Mouse (Mus musculus) liver, adult 2 months (tissue): Measurements from ENCODE around the gene Map2. TPM values are rescaled to one million over a fixed set of nuclear protein-coding genes. Genes with fewer than 3 reads are reported as not detected.

ENCODE experiments used
- DNase-seq: peaks from one replicate; pipeline ENCODE4 v3.0.0-alpha.2; 2011; ENCODE audit warnings: low read depth, low spot score; ENCODE audit errors: extremely low read depth
- H3K27ac ChIP-seq: fragments of 200-500 bp; replicated peaks from 2 replicates; pipeline ENCODE4 v1.5.1; 2012; ENCODE audit warnings: low read depth, mild to moderate bottlenecking, control low read depth, inconsistent platforms, low read length; ENCODE audit not compliant: insufficient read depth
- H3K27me3 ChIP-seq: fragments of 200-500 bp; 2 replicates; pipeline ENCODE4 v1.6.1; 2012; ENCODE audit warnings: mild to moderate bottlenecking, moderate library complexity, low read length, inconsistent platforms; ENCODE audit not compliant: control insufficient read depth, insufficient read depth
- H3K36me3 ChIP-seq: fragments of 200-500 bp; 2 replicates; pipeline ENCODE4 v1.6.1; 2012; ENCODE audit warnings: low read length, inconsistent platforms; ENCODE audit not compliant: control insufficient read depth, insufficient read depth
- H3K4me1 ChIP-seq: fragments of 200-500 bp; 2 replicates; pipeline ENCODE4 v1.6.1; 2011; ENCODE audit warnings: low read length; ENCODE audit not compliant: control insufficient read depth, insufficient read depth
- H3K4me3 ChIP-seq: fragments of 200-500 bp; 2 replicates; pipeline ENCODE4 v1.5.1; 2011; ENCODE audit warnings: low read depth, mild to moderate bottlenecking, control low read depth, low read length, moderate library complexity; ENCODE audit not compliant: insufficient read depth
- H3K79me2 ChIP-seq: fragments of 200-500 bp; 2 replicates; pipeline ENCODE4 v1.6.1; 2012; ENCODE audit warnings: inconsistent platforms, mild to moderate bottlenecking, low read length, moderate library complexity; ENCODE audit not compliant: control insufficient read depth, insufficient read depth
- H3K9ac ChIP-seq: fragments of 200-500 bp; 2 replicates; pipeline ENCODE4 v1.6.1; 2012; ENCODE audit warnings: low read depth, mild to moderate bottlenecking, control low read depth, inconsistent platforms, low read length
- CTCF ChIP-seq: fragments of 200-500 bp; IDR thresholded peaks from 2 replicates; pipeline ENCODE4 v1.5.1; 2011; ENCODE audit warnings: low read depth, low read length, control low read depth
- POLR2A ChIP-seq: fragments of 200-500 bp; IDR thresholded peaks from 2 replicates; pipeline ENCODE4 v1.6.1; 2011; ENCODE audit warnings: low read length, control low read depth; ENCODE audit not compliant: insufficient read depth; ENCODE audit errors: extremely low read depth
- WGBS: fragments of 180-500 bp; shearing (Covaris S2); methylation state at CpG from one replicate; pipeline ENCODE4 v1.1.7; 2018; 5-methylcytosine and 5-hydroxymethylcytosine counted together
- polyA plus RNA-seq: library from polyadenylated mRNA; depleted of rRNA; stranded (reverse); fragments of >200 nt; gene quantifications from 2 replicates; pipeline ENCODE4 v1.2.3, GENCODE M21; 2012
- total RNA-seq: library from RNA; depleted of rRNA; stranded (reverse); fragments of >200 nt; gene quantifications from 2 replicates; pipeline ENCODE4 v1.2.3, GENCODE M21; 2014

The Map2 gene
- total and polyA plus RNA-seq, 2 experiments: 0.45 to 1.0 TPM

- H3K4me1 ChIP-seq: no peaks in the 10 kb centered on the region
- H3K4me3 ChIP-seq: no peak overlapping the region
- H3K27me3 ChIP-seq: no peaks in the 10 kb centered on the region
- no peak overlapping the region for H3K27ac ChIP-seq
- TF ChIP-seq CTCF (no peak), POLR2A (no peak)
- no peak overlapping the region for H3K9ac ChIP-seq
- H3K79me2 ChIP-seq: no peaks in the 10 kb centered on the region
- WGBS: 85% methylated on average over 3 of the region's 3 CpGs
- no peak for DNase-seq
- H3K36me3 ChIP-seq: no peaks in the 10 kb centered on the region
Measured at GRCm38 (mm10) chr1:66150806-66151205, 24.3 kb upstream of the Map2 start.

- Histone ChIP-seq H3K27ac (no peak overlapping the region), H3K27me3 (no peaks in the 10 kb centered on the region), H3K79me2 (no peaks in the 10 kb centered on the region), H3K4me1 (no peaks in the 10 kb centered on the region), H3K4me3 (no peak overlapping the region), H3K36me3 (no peaks in the 10 kb centered on the region), H3K9ac (no peak overlapping the region)
- no peak for TF ChIP-seq CTCF
- TF ChIP-seq POLR2A: no peak
- DNase-seq: no peak
- 77% methylated on average over 2 of the region's 2 CpGs for WGBS
Measured at GRCm38 (mm10) chr1:66157135-66157534, 17.9 kb upstream of the Map2 start.

- TF ChIP-seq CTCF (no peak), POLR2A (no peak)
- Histone ChIP-seq H3K36me3 (no peaks in the 10 kb centered on the region), H3K4me3 (no peak overlapping the region), H3K9ac (no peak overlapping the region), H3K79me2 (no peaks in the 10 kb centered on the region), H3K27me3 (no peaks in the 10 kb centered on the region), H3K27ac (no peak overlapping the region), H3K4me1 (no peaks in the 10 kb centered on the region)
- no peak for DNase-seq
Measured at GRCm38 (mm10) chr1:66157589-66157988, 17.5 kb upstream of the Map2 start.

- Histone ChIP-seq H3K27ac (no peak overlapping the region), H3K4me3 (no peak overlapping the region), H3K27me3 (no peaks in the 10 kb centered on the region), H3K36me3 (no peaks in the 10 kb centered on the region), H3K4me1 (no peaks in the 10 kb centered on the region), H3K79me2 (no peaks in the 10 kb centered on the region), H3K9ac (no peak overlapping the region)
- no peak for TF ChIP-seq POLR2A
- no peak for TF ChIP-seq CTCF
- no peak for DNase-seq
- WGBS: 72% methylated on average over 2 of the region's 2 CpGs
Measured at GRCm38 (mm10) chr1:66164648-66165047, 10.4 kb upstream of the Map2 start.

- H3K4me1 ChIP-seq: no peaks in the 10 kb centered on the region
- 53% methylated on average over 5 of the region's 5 CpGs for WGBS
- H3K27ac ChIP-seq: no peak overlapping the region
- no peaks in the 10 kb centered on the region for H3K36me3 ChIP-seq
- no peak overlapping the region for H3K9ac ChIP-seq
- no peak overlapping the region for H3K4me3 ChIP-seq
- no peak for TF ChIP-seq POLR2A
- TF ChIP-seq CTCF: no peak
- peak; percentile 37 for DNase-seq
- H3K79me2 ChIP-seq: no peaks in the 10 kb centered on the region
- no peaks in the 10 kb centered on the region for H3K27me3 ChIP-seq
Measured at GRCm38 (mm10) chr1:66168722-66169121, 6.4 kb upstream of the Map2 start.

GRCm38 (mm10) chr1:66172127-66172526 lies 2.9 kb upstream of the Map2 start:
- Histone ChIP-seq H3K4me3 (no peak overlapping the region), H3K9ac (no peak overlapping the region), H3K79me2 (no peaks in the 10 kb centered on the region), H3K27ac (no peak overlapping the region), H3K27me3 (no peaks in the 10 kb centered on the region), H3K36me3 (no peaks in the 10 kb centered on the region), H3K4me1 (peaks cover 3% of the 10 kb centered on the region; the same call in 1 of the 2 replicates)
- WGBS: 85% methylated on average over 3 of the region's 3 CpGs
- no peak for DNase-seq
- TF ChIP-seq POLR2A (no peak), CTCF (no peak)
